Mouse (Mus musculus): Measurements from ENCODE around the gene Bcl2. TPM values are rescaled to one million over a fixed set of nuclear protein-coding genes. Genes with fewer than 3 reads are reported as not detected.

Bcl2 gene
- total and polyA plus RNA-seq, 2 experiments from 2014 or later, result 9.8 to 13.1 TPM

DNA sequence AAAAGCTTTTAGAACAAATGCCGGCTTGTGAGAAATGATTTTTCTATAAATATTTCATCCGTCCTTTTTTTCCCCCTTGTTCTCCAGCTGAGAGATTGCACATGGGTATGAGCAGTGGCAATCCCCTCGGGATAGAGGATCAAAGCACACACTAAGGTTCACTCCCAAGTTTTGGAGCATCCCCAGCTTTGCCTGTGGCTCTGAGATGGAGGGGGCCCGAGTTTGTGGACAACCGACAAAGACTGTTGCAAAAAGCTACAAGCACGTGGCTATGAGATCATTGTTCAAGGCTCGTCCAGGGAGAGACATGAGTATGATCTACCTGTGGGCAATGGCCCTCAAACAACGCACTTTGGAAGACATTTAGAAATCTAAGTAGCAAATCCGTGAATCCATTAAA is 184.5 kb downstream of the Bcl2 start:
- H3K27me3 ChIP-seq (ENCODE audit: insufficient read depth, low read length), result no peaks in the 10 kb centered on the region
- ATAC-seq, result no peak
- DNase-seq (ENCODE audit: low spot score), result no peak
- no peak overlapping the region for H3K4me3 ChIP-seq (ENCODE audit: low read length)
- H3K9ac ChIP-seq (replicated peaks; ENCODE audit: low read length), result no peak overlapping the region
- no peak overlapping the region for H3K27ac ChIP-seq
- H3K9me3 ChIP-seq (ENCODE audit: low read length), result no peaks in the 10 kb centered on the region
- 86% methylated on average over 9 of the region's 9 CpGs for WGBS
- no peaks in the 10 kb centered on the region for H3K4me1 ChIP-seq (ENCODE audit: insufficient read depth, low read length)
- H3K36me3 ChIP-seq (ENCODE audit: insufficient read depth, low read length), result no peaks in the 10 kb centered on the region
- TF ChIP-seq CTCF (IDR thresholded peaks at IDR 0.05; ENCODE audit: low read depth), result no peak
- H3K4me2 ChIP-seq (ENCODE audit: low read depth, low read length), result no peak overlapping the region

DNA sequence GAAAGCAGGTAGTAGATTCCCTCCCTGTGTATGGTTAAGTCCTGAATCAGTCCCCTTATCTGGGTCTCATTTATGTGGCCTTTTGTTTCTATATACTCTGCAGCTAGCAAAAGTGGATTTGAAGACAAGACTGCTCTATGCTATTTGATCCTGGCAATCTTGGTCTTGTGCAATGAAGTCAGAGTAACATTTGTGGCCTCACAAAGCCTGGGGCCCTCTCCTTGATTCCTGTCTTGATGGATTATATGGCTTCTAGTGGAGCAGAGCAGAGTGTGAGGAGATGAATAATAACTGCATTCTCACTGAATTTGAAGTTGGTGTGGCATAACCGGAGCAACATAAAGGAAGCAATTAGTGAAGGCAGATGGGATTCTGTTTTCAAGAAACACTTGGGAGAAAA is 186.5 kb downstream of the Bcl2 start:
- 49% methylated on average over 1 of the region's 1 CpGs for WGBS
- Histone ChIP-seq H3K9ac (replicated peaks; ENCODE audit: low read length) (no peak overlapping the region), H3K27me3 (ENCODE audit: insufficient read depth, low read length) (no peaks in the 10 kb centered on the region), H3K36me3 (ENCODE audit: insufficient read depth, low read length) (no peaks in the 10 kb centered on the region), H3K4me3 (ENCODE audit: low read length) (no peak overlapping the region), H3K4me2 (ENCODE audit: low read depth, low read length) (no peak overlapping the region), H3K9me3 (ENCODE audit: low read length) (no peaks in the 10 kb centered on the region), H3K4me1 (ENCODE audit: insufficient read depth, low read length) (no peaks in the 10 kb centered on the region), H3K27ac (no peak overlapping the region)
- DNase-seq (ENCODE audit: low spot score) (no peak), ATAC-seq (no peak)
- TF ChIP-seq CTCF (IDR thresholded peaks at IDR 0.05; ENCODE audit: low read depth), result no peak

DNA sequence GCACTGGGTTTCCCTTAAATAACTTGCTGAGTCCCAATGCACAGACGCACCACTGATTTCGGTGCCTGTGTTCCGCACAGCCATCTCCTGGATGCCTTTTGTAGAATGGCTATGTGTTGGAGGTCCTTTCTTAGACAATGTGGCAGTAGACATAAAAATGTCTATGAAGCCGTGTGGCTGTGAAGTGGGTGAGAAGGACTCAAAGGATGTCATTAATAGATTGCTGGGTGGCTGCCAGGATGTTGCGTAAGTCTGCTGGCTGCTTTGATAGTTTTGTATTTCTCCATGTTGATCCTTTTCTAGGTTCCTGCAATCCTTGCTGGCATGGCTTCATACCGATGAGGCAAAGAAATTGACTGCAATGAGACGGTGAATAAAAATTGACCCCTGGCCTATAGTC is 187.3 kb downstream of the Bcl2 start:
- Histone ChIP-seq H3K27ac (no peak overlapping the region), H3K9ac (replicated peaks; ENCODE audit: low read length) (no peak overlapping the region), H3K4me2 (ENCODE audit: low read depth, low read length) (no peak overlapping the region), H3K9me3 (ENCODE audit: low read length) (no peaks in the 10 kb centered on the region), H3K27me3 (ENCODE audit: insufficient read depth, low read length) (no peaks in the 10 kb centered on the region), H3K36me3 (ENCODE audit: insufficient read depth, low read length) (no peaks in the 10 kb centered on the region), H3K4me1 (ENCODE audit: insufficient read depth, low read length) (no peaks in the 10 kb centered on the region), H3K4me3 (ENCODE audit: low read length) (no peak overlapping the region)
- DNase-seq (ENCODE audit: low spot score) (peak; percentile 21), ATAC-seq (no peak)
- WGBS, result 63% methylated on average over 7 of the region's 7 CpGs
- TF ChIP-seq CTCF (IDR thresholded peaks at IDR 0.05; ENCODE audit: low read depth), result no peak

DNA sequence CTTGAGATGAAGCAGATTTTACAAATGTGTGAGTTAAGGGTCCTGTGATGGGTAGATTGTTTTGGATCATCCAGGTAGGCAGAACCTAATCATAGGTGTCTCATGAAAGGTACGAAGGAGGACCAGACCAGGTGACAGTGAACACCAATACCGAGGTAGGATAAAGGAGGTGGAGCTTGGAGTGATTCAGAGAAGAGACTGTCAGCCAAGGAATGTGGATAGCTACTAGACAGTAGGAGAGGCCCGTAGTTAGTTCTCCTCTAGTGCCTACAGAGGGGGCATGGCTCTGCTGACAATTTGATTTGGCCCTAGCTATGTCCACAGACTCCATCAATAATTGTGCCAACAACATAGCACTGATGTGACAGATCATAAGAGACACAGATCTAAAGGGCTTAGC is 188.0 kb downstream of the Bcl2 start:
- no peaks in the 10 kb centered on the region for H3K27me3 ChIP-seq (ENCODE audit: insufficient read depth, low read length)
- 88% methylated on average over 3 of the region's 3 CpGs for WGBS

DNA sequence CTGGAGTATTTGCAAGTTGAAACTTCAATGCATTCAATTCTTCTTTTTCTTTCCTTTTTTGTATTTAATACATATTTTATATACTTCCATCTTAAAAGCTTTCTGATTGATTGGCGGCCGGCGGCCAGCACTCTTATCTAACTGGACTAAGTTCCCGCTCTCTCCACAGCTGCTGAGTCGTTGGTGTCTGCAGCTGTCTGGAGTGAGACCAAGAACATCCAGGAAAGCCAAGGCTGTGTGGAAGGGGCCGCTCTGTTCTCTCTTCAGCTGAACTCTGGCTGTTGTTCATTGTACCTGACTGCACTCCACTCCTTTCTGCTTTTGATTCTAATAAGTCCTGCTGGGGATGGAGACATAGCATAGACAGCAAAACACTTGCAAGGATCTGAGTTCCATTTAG is 190.3 kb downstream of the Bcl2 start:
- Histone ChIP-seq H3K9me3 (ENCODE audit: low read length) (no peaks in the 10 kb centered on the region), H3K4me3 (ENCODE audit: low read length) (no peak overlapping the region), H3K4me1 (ENCODE audit: insufficient read depth, low read length) (no peaks in the 10 kb centered on the region), H3K27me3 (ENCODE audit: insufficient read depth, low read length) (no peaks in the 10 kb centered on the region), H3K9ac (replicated peaks; ENCODE audit: low read length) (no peak overlapping the region), H3K4me2 (ENCODE audit: low read depth, low read length) (no peak overlapping the region), H3K27ac (no peak overlapping the region), H3K36me3 (ENCODE audit: insufficient read depth, low read length) (no peaks in the 10 kb centered on the region)
- no peak for DNase-seq (ENCODE audit: low spot score)
- no peak for TF ChIP-seq CTCF (IDR thresholded peaks at IDR 0.05; ENCODE audit: low read depth)
- no peak for ATAC-seq
- 80% methylated on average over 6 of the region's 6 CpGs for WGBS

More for the DNA sequence above, 188.0 kb downstream of the Bcl2 start:
- Histone ChIP-seq H3K27ac (no peak overlapping the region), H3K4me2 (ENCODE audit: low read depth, low read length) (no peak overlapping the region), H3K4me1 (ENCODE audit: insufficient read depth, low read length) (no peaks in the 10 kb centered on the region), H3K36me3 (ENCODE audit: insufficient read depth, low read length) (no peaks in the 10 kb centered on the region), H3K9ac (replicated peaks; ENCODE audit: low read length) (no peak overlapping the region), H3K9me3 (ENCODE audit: low read length) (no peaks in the 10 kb centered on the region), H3K4me3 (ENCODE audit: low read length) (no peak overlapping the region)
- no peak for DNase-seq (ENCODE audit: low spot score)
- no peak for TF ChIP-seq CTCF (IDR thresholded peaks at IDR 0.05; ENCODE audit: low read depth)
- ATAC-seq, result no peak

DNA sequence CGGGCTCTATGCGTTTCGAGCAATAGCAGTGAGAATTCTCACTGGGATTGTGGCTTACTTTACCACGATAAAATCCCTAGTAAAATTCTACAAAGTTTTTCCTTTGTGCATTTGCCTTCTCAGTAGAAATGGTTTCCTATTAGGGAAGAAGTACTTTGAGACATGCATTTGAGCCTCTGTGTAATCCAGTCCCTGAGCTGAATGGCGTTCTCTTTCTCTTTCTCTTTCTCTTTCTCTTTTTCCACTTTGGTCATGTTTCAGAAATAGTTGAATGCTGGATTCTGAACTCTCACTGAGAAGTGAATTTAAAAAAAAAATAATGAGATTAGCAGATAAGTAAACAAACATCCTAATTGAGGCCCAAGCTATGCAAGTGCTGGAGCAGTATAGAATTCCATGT is 191.1 kb downstream of the Bcl2 start:
- no peak for ATAC-seq

DNA sequence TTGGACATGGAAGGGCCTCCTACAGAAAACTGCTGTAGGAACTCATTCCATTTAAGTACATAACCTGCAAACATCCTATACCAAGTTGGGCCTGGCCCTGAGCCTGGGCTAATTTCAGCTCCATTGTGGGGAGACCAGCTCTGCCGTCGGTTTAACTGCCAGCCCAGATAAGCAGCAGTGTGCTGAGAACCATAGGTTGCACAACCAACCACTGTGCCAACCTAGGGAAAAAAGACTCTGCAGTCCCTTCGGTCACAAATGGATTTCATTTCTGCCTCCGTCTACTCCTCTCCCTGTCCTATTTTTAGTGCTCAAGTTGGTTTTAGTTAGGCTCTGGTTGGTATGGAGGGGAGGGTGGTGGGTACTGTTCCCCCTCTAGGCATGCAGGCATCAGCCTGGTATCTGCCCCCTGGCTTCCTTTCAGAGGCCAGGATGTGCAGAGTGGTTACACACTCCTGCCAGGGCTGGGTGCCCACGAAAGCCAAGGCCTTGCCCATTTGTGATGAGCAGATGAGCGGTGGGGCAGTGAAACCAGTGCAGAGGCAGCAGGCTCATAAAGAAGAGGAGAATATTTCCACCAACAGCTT is 196.4 kb downstream of the Bcl2 start:
- Histone ChIP-seq H3K4me1 (ENCODE audit: insufficient read depth, low read length) (no peaks in the 10 kb centered on the region), H3K9me3 (ENCODE audit: low read length) (no peaks in the 10 kb centered on the region), H3K4me2 (ENCODE audit: low read depth, low read length) (no peak overlapping the region), H3K36me3 (ENCODE audit: insufficient read depth, low read length) (no peaks in the 10 kb centered on the region), H3K27me3 (ENCODE audit: insufficient read depth, low read length) (no peaks in the 10 kb centered on the region), H3K27ac (no peak overlapping the region), H3K9ac (replicated peaks; ENCODE audit: low read length) (no peak overlapping the region), H3K4me3 (ENCODE audit: low read length) (no peak overlapping the region)
- TF ChIP-seq CTCF (IDR thresholded peaks at IDR 0.05; ENCODE audit: low read depth), result no peak
- 82% methylated on average over 6 of the region's 6 CpGs for WGBS
- ATAC-seq (no peak), DNase-seq (ENCODE audit: low spot score) (no peak)

More for the DNA sequence above, 191.1 kb downstream of the Bcl2 start:
- no peaks in the 10 kb centered on the region for H3K9me3 ChIP-seq (ENCODE audit: low read length)
- 79% methylated on average over 5 of the region's 5 CpGs for WGBS
- H3K9ac ChIP-seq (replicated peaks; ENCODE audit: low read length), result no peak overlapping the region
- H3K4me2 ChIP-seq (ENCODE audit: low read depth, low read length), result no peak overlapping the region
- TF ChIP-seq CTCF (IDR thresholded peaks at IDR 0.05; ENCODE audit: low read depth), result no peak
- no peaks in the 10 kb centered on the region for H3K4me1 ChIP-seq (ENCODE audit: insufficient read depth, low read length)
- no peaks in the 10 kb centered on the region for H3K36me3 ChIP-seq (ENCODE audit: insufficient read depth, low read length)
- H3K4me3 ChIP-seq (ENCODE audit: low read length), result no peak overlapping the region
- no peaks in the 10 kb centered on the region for H3K27me3 ChIP-seq (ENCODE audit: insufficient read depth, low read length)
- no peak overlapping the region for H3K27ac ChIP-seq
- no peak for DNase-seq (ENCODE audit: low spot score)

Data from hindbrain, postnatal 0 days (tissue).